Mouse (Mus musculus): ENCODE measurements at regions not wholly inside any gene's neighbourhood (a gene's known extent, or its start where the extent isn't known, plus 50 kb on each side); places are given as distances from the start of the nearest gene placed in this dataset.
A peak's percentile ranks its signal among the peaks of the same experiment; 100 is the strongest.

GRCm38 (mm10) chr3:118331559-118331958 lies 230.4 kb upstream of the Dpyd start:
- WGBS = 56% methylated on average over 2 of the region's 2 CpGs
- H3K27me3 ChIP-seq (ENCODE audit: insufficient read depth, low read length) = no peaks in the 10 kb centered on the region
- DNase-seq = no peak
- no peak overlapping the region for H3K4me3 ChIP-seq (ENCODE audit: low read depth, low read length)
- ATAC-seq = peak; percentile 48; the same call in 1 of the 2 replicates
- no peaks in the 10 kb centered on the region for H3K9me3 ChIP-seq (ENCODE audit: low read length)
- H3K4me2 ChIP-seq (ENCODE audit: low read depth) = no peak overlapping the region
- no peaks in the 10 kb centered on the region for H3K4me1 ChIP-seq (ENCODE audit: insufficient read depth)
- H3K36me3 ChIP-seq (ENCODE audit: insufficient read depth) = no peaks in the 10 kb centered on the region
- H3K9ac ChIP-seq = no peak overlapping the region
- TF ChIP-seq CTCF (IDR thresholded peaks at IDR 0.05; ENCODE audit: low read depth) = no peak
- no peak overlapping the region for H3K27ac ChIP-seq (ENCODE audit: low read depth, low read length)

- DNase-seq (no peak), ATAC-seq (no peak)
- Histone ChIP-seq H3K4me1 (ENCODE audit: insufficient read depth) (no peaks in the 10 kb centered on the region), H3K9ac (no peak overlapping the region), H3K36me3 (ENCODE audit: insufficient read depth) (no peaks in the 10 kb centered on the region), H3K4me2 (ENCODE audit: low read depth) (no peak overlapping the region), H3K27me3 (ENCODE audit: insufficient read depth, low read length) (no peaks in the 10 kb centered on the region), H3K4me3 (ENCODE audit: low read depth, low read length) (no peak overlapping the region), H3K9me3 (ENCODE audit: low read length) (no peaks in the 10 kb centered on the region), H3K27ac (ENCODE audit: low read depth, low read length) (no peak overlapping the region)
- TF ChIP-seq CTCF (IDR thresholded peaks at IDR 0.05; ENCODE audit: low read depth) = no peak
These were observed 223.2 kb upstream of the Dpyd start for GRCm38 (mm10) chr3:118338716-118339115.

GRCm38 (mm10) chr3:118361741-118362141 lies 200.2 kb upstream of the Dpyd start:
- 40% methylated on average over 5 of the region's 5 CpGs for WGBS
- Histone ChIP-seq H3K4me1 (ENCODE audit: insufficient read depth) (no peaks in the 10 kb centered on the region), H3K4me3 (ENCODE audit: low read depth, low read length) (no peak overlapping the region), H3K4me2 (ENCODE audit: low read depth) (no peak overlapping the region), H3K36me3 (ENCODE audit: insufficient read depth) (no peaks in the 10 kb centered on the region), H3K27ac (ENCODE audit: low read depth, low read length) (no peak overlapping the region), H3K9me3 (ENCODE audit: low read length) (no peaks in the 10 kb centered on the region), H3K9ac (no peak overlapping the region), H3K27me3 (ENCODE audit: insufficient read depth, low read length) (no peaks in the 10 kb centered on the region)
- ATAC-seq (peak; percentile 42; the same call in 1 of the 2 replicates), DNase-seq (peak; percentile 80)
- TF ChIP-seq CTCF (IDR thresholded peaks at IDR 0.05; ENCODE audit: low read depth) = no peak
